Mouse (Mus musculus) kidney, adult 2 months (tissue): ENCODE data around the gene Mamld1.

Source experiments
- CTCF ChIP-seq: fragments of 200-500 bp; conservative IDR thresholded peaks from 2 replicates; pipeline ENCODE4 v1.5.1; 2011; ENCODE audit warnings: low read depth, mild to moderate bottlenecking, control low read depth, low read length, moderate library complexity, mixed read lengths; ENCODE audit not compliant: insufficient read depth, insufficient read length
- POLR2A ChIP-seq: fragments of 200-500 bp; IDR thresholded peaks from one replicate; pipeline ENCODE4 v1.6.1; 2011; ENCODE audit warnings: low read depth, low read length, control low read depth

DNA sequence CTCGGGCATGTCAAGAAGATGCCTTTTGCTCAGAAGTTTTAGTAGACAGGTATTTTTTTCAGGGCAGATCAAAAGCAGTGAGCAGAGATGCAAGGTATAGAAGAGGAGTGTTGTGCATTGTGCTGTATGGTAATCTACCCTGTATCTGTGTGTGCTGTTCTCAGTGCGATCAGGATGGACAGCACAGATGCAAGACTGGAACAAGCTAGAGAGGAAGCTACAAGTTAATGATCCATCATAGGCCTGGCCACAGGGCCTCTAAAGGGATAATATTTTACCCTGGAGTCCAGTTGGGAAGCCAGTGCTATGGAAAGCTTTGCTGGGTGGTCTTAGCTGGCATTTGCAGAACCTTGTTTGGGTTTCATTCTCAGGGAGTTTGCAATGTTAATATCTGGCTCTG, 6.9 kb downstream of the Mamld1 start:
- no peak for TF ChIP-seq CTCF
- TF ChIP-seq POLR2A: no peak
